Mouse (Mus musculus) midbrain, embryonic 10.5 days (tissue): ENCODE measurements around the gene Coro1c. TPM values are rescaled to one million over a fixed set of nuclear protein-coding genes. Genes with fewer than 3 reads are reported as not detected.
A peak's percentile ranks its signal among the peaks of the same experiment; 100 is the strongest.

Experiments used
- DNase-seq: peaks from one replicate; pipeline ENCODE4 v3.0.0-alpha.2; 2017; ENCODE audit warnings: low spot score
- H3K27ac ChIP-seq: fragments of 300-500 bp; sonication (generic); replicated peaks from 2 replicates; pipeline ENCODE4 v1.5.1; 2016; ENCODE audit warnings: mild to moderate bottlenecking
- H3K27me3 ChIP-seq: fragments of 300-500 bp; sonication (generic); 2 replicates; pipeline ENCODE4 v1.6.1; 2016; ENCODE audit warnings: low read depth, mild to moderate bottlenecking; ENCODE audit not compliant: poor library complexity, severe bottlenecking
- H3K36me3 ChIP-seq: fragments of 300-500 bp; sonication (generic); 2 replicates; pipeline ENCODE4 v1.6.1; 2016; ENCODE audit warnings: mild to moderate bottlenecking, moderate library complexity
- H3K4me1 ChIP-seq: fragments of 300-500 bp; sonication (generic); 2 replicates; pipeline ENCODE4 v1.6.1; 2016
- H3K4me3 ChIP-seq: fragments of 300-500 bp; sonication (generic); 2 replicates; pipeline ENCODE4 v1.5.1; 2016; ENCODE audit warnings: mild to moderate bottlenecking, moderate library complexity
- H3K9me3 ChIP-seq: fragments of 300-500 bp; sonication (generic); replicated peaks from 2 replicates; pipeline ENCODE4 v1.6.1; 2016; ENCODE audit warnings: mild to moderate bottlenecking
- WGBS: fragments of 180-500 bp; shearing (Covaris S2); methylation state at CpG from one replicate; pipeline ENCODE4 v1.1.7; 2016; 5-methylcytosine and 5-hydroxymethylcytosine counted together
- polyA plus RNA-seq: library from polyadenylated mRNA; unstranded; fragments of >200 nt; fragmentation: Nextera tagmentation; extraction: Ambion mirVana; gene quantifications from 2 replicates; pipeline ENCODE4 v1.2.1, GENCODE M21; 2016

Coro1c gene
- polyA plus RNA-seq, 1 experiment from 2014 or later: 205 TPM

DNA sequence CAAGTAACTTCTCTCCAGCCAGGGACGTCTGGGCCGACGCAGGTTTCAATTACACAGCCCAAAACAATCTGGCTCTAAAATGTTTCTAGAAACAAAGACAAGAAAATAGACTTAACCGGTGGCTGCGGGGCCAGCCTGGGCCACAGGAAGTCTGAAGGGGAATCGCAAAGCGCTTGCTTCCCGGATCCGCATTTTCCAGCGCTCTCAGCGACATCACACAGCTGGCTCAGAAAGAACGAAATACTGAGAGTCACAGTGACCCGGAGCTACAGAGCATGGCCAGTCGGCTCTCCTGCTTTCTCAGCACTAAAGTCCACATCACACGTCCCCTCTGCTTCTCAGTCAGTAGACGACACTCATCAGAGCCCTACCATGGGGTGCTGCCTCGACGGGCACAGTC lies 17.7 kb downstream of the Coro1c start:
- H3K36me3 ChIP-seq: 0 out of 2 replicates have a peak, but pooled peaks cover 7% of the 10 kb centered on the region
- DNase-seq: no peak
- peaks cover 34% of the 10 kb centered on the region for H3K4me1 ChIP-seq
- no peak overlapping the region for H3K27ac ChIP-seq
- no peak overlapping the region for H3K4me3 ChIP-seq
- H3K27me3 ChIP-seq: no peaks in the 10 kb centered on the region
- WGBS: 81% methylated on average over 18 of the region's 18 CpGs
- no peaks in the 10 kb centered on the region for H3K9me3 ChIP-seq

DNA sequence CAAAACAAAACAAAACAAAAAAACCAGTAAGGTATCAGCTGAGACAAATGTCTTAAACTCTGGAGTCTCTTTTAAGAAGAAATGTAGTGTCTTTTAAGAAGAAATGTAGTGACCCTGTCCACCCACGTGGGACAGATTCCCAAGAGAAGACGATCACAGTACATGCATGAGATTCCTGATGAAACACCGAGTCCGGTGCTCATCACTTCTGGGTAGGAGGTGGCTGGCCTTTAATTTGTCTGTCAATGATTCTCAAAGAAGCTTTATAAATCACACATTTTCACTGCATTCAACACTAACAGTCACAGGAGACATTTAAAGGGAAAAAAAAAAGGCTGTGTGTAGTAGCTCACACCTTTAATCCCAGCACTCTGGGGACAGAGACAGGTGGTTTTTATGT lies 18.6 kb downstream of the Coro1c start:
- H3K4me3 ChIP-seq: no peak overlapping the region
- 72% methylated on average over 4 of the region's 4 CpGs for WGBS
- no peak for DNase-seq
- no peaks in the 10 kb centered on the region for H3K27me3 ChIP-seq
- H3K36me3 ChIP-seq: 0 out of 2 replicates have a peak, but pooled peaks cover 7% of the 10 kb centered on the region
- peaks cover 43% of the 10 kb centered on the region for H3K4me1 ChIP-seq
- no peaks in the 10 kb centered on the region for H3K9me3 ChIP-seq
- no peak overlapping the region for H3K27ac ChIP-seq

DNA sequence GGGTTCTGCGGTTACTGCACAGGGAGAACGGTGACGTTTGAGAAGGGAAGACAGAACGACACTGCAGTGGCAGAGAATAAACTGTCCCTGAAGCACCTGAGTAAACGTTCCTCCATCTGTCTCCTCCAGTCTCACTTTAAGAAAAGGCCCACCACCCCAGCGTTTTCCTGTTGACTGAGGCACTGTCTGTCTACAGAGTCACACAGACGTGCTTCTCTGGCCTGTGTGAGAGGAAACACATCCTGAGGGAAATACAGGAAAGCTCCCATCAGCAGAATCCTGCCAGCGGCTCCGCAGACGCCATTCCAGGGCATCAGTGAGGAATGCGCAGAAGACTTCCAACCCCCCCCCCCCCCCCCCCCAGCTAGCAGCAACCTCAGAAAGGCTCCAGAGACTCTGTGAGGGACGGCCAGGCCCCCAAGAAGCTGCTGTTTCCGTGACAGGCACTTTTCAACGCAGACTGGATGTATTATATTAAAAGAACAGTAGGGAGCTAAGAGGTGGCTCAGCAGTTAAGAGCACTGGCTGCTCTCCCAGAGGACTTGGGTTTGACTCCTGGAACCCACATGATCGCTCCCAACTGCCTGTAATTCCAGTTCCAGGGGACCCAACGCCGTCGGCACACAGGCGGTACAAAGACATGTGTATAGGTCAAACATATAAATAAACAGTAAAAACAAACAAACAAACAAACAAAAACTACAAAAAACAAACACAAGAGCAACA lies 19.2 kb downstream of the Coro1c start:
- no peak for DNase-seq
- WGBS: 40% methylated on average over 19 of the region's 19 CpGs
- Histone ChIP-seq H3K9me3 (no peaks in the 10 kb centered on the region), H3K4me3 (no peak overlapping the region), H3K27me3 (no peaks in the 10 kb centered on the region), H3K36me3 (0 out of 2 replicates have a peak, but pooled peaks cover 7% of the 10 kb centered on the region), H3K27ac (peak overlapping the region; percentile 52), H3K4me1 (peaks cover 48% of the 10 kb centered on the region)

DNA sequence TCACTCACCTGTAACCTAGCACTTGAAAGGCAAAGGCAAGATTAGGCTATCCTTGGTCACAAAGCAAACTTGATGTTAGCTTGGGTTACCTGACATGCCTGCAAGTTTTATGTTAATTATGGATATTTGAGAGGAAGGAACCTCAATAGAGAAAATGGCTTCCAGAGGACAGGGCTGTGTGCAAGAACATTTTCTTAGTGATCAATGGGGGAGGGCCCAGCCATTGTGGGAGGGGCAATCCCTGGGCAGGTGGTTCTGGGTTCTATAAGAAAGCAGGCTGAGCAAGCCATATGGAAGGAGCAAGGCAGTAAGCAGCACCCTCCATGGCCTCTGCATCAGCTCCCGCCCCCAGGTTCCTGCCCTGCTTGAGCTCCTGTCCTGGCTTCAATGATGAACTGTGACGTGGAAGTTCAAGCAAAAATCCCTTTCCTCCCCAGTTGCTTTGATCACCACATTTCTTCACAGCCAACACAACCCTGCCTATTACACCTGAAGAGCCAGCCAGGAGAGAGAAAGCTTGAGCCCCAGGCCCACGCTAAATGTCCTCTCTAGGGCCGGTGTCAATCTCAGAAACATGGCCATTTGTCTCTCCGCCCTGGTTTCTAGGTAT lies 20.3 kb downstream of the Coro1c start:
- 92% methylated on average over 5 of the region's 5 CpGs for WGBS
- Histone ChIP-seq H3K36me3 (0 out of 2 replicates have a peak, but pooled peaks cover 7% of the 10 kb centered on the region), H3K4me1 (peaks cover 56% of the 10 kb centered on the region), H3K9me3 (no peaks in the 10 kb centered on the region), H3K27me3 (no peaks in the 10 kb centered on the region), H3K27ac (peak overlapping the region; percentile 52), H3K4me3 (no peak overlapping the region)
- no peak for DNase-seq

DNA sequence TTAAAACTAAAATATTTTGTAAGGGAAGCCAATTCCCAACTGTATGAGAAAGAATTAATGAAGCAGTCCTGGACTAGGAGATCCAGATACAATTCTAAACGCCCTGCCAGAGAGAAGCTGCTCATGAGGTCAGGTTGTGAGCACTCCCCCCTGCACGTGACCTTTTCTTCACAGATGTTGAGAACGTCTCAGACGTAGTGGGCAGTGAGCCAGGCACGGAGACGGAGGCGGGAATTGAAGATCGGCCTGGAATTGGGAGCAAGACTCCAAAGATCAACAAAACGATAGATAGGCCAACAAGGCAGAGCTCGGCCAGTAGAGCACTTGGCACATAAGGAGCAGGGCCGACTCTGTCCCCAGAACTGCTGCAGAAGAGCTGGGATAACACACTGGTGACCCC lies 21.4 kb downstream of the Coro1c start:
- DNase-seq: no peak
- H3K9me3 ChIP-seq: no peaks in the 10 kb centered on the region
- no peak overlapping the region for H3K4me3 ChIP-seq
- WGBS: 78% methylated on average over 11 of the region's 11 CpGs
- no peak overlapping the region for H3K27ac ChIP-seq
- H3K4me1 ChIP-seq: peaks cover 66% of the 10 kb centered on the region
- H3K36me3 ChIP-seq: peaks cover 13% of the 10 kb centered on the region
- no peaks in the 10 kb centered on the region for H3K27me3 ChIP-seq

DNA sequence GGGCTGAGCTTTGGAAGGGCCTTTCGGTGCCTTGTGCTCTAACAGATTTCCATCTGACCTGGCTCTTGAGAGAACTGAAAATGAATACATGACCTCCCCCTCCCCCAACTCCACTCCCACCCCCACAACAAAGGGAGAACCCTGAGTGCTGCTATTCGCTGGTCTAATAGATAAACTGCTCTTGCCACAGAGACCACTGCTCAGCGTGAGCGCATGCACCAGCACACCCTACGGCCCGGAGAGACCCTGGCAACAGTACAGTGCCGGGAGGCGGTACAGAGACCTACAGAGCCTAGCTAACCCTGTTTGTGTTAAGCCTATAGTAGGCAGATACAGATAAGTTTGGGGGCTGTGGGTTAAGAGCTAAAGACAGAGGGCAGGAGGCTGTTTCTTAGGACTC lies 22.9 kb downstream of the Coro1c start:
- H3K27me3 ChIP-seq: no peaks in the 10 kb centered on the region
- H3K4me1 ChIP-seq: peaks cover 65% of the 10 kb centered on the region
- no peak for DNase-seq
- H3K4me3 ChIP-seq: no peak overlapping the region
- peak overlapping the region; percentile 74 for H3K27ac ChIP-seq
- no peaks in the 10 kb centered on the region for H3K9me3 ChIP-seq
- H3K36me3 ChIP-seq: peaks cover 25% of the 10 kb centered on the region
- WGBS: 74% methylated on average over 8 of the region's 8 CpGs

DNA sequence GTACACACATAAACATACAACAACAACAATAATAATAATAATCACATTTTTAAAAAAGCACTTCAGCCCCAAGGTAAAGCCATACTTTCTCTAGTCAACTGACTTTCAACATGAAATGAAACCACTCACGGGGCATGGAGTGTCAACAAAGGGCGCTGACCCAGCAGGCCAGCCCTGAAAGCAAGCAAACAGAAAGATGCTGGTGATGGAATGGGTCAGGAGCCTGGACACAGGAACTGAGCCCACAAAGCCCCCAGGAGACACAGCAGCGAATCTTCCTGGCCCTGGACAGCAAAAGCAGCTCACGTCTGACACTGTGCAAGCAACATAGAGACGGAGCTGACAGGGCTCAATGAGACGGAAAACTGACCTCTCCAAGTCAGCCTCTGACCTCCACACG lies 23.8 kb downstream of the Coro1c start:
- H3K36me3 ChIP-seq: peaks cover 30% of the 10 kb centered on the region
- H3K27me3 ChIP-seq: no peaks in the 10 kb centered on the region
- H3K27ac ChIP-seq: 0 out of 2 replicates have a peak overlapping the region, but pooled peaks have one; percentile 43
- no peak for DNase-seq
- peaks cover 62% of the 10 kb centered on the region for H3K4me1 ChIP-seq
- no peaks in the 10 kb centered on the region for H3K9me3 ChIP-seq
- H3K4me3 ChIP-seq: no peak overlapping the region
- 69% methylated on average over 7 of the region's 7 CpGs for WGBS

DNA sequence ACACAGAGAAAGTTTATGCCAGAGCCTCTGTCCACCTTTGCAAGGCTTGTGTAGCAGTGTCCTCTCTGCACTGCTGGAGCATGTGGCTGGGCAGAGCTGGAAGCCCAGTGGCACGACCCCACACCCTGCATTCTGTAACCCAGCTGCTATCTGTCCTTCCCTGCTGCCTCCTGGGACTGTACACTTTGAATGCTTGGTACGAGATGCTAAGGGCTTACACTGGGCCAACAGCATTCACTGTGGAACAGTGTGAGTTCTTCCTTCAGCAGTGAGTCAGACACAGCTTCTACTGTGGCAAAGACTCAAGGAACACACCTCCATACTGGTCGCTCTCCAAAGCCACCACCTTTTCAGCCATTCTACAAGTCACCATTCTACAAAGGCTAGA lies 25.2 kb downstream of the Coro1c start:
- Histone ChIP-seq H3K9me3 (no peaks in the 10 kb centered on the region), H3K4me1 (peaks cover 48% of the 10 kb centered on the region)
- 72% methylated on average over 3 of the region's 3 CpGs for WGBS

DNA sequence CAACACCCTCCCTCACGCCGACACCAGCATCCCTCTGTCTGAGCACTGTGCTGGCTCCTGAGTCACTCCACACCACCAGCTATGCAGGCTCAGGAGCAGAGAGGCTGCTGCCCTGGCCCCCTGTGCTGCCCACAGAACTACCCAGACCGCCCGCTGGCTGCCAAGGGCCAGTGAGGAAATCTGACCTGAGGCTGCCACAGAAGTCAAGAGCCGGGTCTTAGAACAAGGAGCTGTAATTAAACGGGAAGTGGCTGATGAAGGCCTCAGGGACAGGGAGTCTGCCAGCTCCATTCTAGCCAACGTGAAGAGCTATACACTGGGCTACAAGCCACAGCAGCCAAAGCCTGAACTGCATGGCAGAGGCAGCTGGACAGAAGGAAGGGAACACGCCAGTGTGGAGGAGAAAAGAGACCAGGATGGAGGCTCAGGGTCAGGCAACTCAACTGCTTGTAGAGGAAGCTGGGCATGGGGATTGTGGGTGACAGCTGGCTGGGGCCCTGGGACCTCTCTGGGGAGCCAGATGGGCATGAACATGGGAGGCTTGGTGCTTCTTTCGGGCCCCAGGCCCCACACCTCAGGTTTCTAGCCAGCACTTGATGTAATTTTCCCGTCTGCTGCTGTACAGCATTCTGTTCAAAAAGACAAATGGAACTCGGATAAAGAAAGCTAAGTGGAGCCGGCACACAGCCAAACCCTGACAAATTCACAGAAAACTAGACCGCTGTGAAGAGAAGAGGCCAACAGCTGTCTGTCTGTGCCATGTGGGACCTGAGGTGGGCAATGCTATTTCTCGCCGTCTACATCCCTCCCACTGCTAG lies 25.8 kb downstream of the Coro1c start:
- DNase-seq: no peak
- Histone ChIP-seq H3K9me3 (no peaks in the 10 kb centered on the region), H3K27me3 (no peaks in the 10 kb centered on the region), H3K36me3 (peaks cover 49% of the 10 kb centered on the region), H3K4me1 (peaks cover 46% of the 10 kb centered on the region), H3K4me3 (no peak overlapping the region), H3K27ac (peak overlapping the region; percentile 70)
- WGBS: 82% methylated on average over 15 of the region's 15 CpGs

More for the DNA sequence above, 25.2 kb downstream of the Coro1c start:
- no peak overlapping the region for H3K4me3 ChIP-seq
- H3K27me3 ChIP-seq: no peaks in the 10 kb centered on the region
- DNase-seq: no peak
- H3K27ac ChIP-seq: peak overlapping the region; percentile 70
- peaks cover 43% of the 10 kb centered on the region for H3K36me3 ChIP-seq

DNA sequence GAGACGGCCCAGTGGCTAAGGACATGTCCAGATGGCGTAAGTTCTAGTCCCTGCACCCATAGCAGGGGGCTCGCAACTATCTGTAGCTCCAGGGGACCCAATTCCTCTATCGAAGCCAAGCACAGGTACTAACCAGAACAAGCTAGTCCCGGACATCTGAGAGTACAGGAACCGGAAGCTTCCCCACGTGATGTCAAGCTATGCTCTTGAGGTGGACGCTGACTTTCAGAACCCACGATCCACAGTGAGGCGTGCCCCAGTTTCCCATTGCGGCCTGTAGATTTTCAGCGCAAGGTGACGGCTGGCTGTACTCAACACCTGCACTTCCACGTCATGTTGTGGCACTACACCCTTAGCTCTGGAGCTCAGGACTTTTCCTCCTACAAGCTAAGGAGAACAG lies 27.4 kb downstream of the Coro1c start:
- Histone ChIP-seq H3K4me3 (no peak overlapping the region), H3K27me3 (no peaks in the 10 kb centered on the region), H3K9me3 (no peaks in the 10 kb centered on the region), H3K27ac (no peak overlapping the region), H3K4me1 (peaks cover 49% of the 10 kb centered on the region), H3K36me3 (peaks cover 63% of the 10 kb centered on the region)
- no peak for DNase-seq
- WGBS: 95% methylated on average over 14 of the region's 14 CpGs

DNA sequence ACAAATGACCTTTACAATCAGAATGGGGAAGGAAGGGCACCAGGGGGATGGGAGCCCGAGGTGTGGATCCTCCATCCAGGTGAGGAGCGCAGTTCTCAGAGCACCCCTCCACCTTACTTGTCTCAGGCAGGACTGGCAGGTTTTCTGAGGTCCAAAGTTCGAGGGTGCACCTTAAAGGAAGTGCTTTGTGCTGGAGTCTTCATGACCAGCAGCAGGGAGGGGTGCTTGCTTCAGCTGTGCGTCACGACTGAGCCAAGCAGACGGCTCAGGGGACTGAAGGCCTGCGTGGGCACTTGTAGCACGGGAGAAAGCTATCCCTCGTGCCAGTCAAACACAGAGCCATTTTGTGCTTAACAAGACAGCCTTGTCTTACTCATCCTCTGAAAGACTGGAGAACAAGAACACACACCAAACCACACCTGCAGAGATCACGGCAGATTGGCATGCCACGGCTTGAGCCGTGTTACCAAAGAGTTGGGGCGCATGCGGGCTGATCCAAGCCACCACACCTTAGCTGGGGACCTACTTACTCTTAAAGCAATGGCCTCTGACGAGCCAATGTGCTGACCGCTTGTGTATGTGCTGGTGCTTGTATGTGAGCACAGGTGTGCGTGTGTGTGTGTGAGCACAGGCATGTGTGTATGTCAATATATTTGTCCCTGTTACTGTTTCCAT lies 29.5 kb downstream of the Coro1c start:
- Histone ChIP-seq H3K4me3 (no peak overlapping the region), H3K36me3 (peaks cover 81% of the 10 kb centered on the region), H3K9me3 (no peaks in the 10 kb centered on the region), H3K4me1 (peaks cover 49% of the 10 kb centered on the region), H3K27ac (no peak overlapping the region), H3K27me3 (no peaks in the 10 kb centered on the region)
- WGBS: 93% methylated on average over 17 of the region's 17 CpGs
- DNase-seq: no peak

DNA sequence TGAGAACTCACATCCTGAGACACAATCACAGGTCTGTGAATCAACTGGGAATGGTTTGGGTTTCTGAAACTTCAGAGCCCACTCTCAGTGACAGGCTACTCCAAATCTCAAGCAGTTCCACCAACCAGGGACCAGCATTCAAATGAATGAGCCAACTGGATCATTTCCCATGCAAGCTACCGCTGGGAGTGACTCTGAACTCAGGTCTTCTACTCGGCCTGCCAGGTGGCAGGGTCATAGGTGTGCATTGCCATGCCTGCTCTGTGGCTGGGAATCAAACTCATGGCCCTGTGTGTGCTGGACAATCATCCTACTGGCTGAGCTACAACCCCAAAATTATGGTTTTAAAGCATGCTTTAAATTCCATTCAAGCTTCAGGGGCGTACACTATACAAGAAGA lies 31.0 kb downstream of the Coro1c start:
- 80% methylated on average over 3 of the region's 3 CpGs for WGBS
- DNase-seq: no peak
- Histone ChIP-seq H3K27ac (no peak overlapping the region), H3K9me3 (no peaks in the 10 kb centered on the region), H3K27me3 (no peaks in the 10 kb centered on the region), H3K36me3 (peaks cover 79% of the 10 kb centered on the region), H3K4me1 (peaks cover 49% of the 10 kb centered on the region), H3K4me3 (no peak overlapping the region)
